Mouse (Mus musculus): ENCODE data around the gene Serpinc1. TPM values are rescaled to one million over a fixed set of nuclear protein-coding genes. Genes with fewer than 3 reads are reported as not detected.

The Serpinc1 gene
- polyA plus RNA-seq, 1 experiment = 0.21 TPM

- H3K79me3 ChIP-seq (ENCODE audit: low read depth) = no peaks in the 10 kb centered on the region
- no peak overlapping the region for H3K4me3 ChIP-seq (ENCODE audit: insufficient read depth, poor library complexity, severe bottlenecking)
- H3ac ChIP-seq (ENCODE audit: control insufficient read depth, insufficient read length, low read depth) = no peak overlapping the region
- TF ChIP-seq MYOG (IDR thresholded peaks at IDR 0.05; ENCODE audit: control insufficient read depth, extremely low read depth, insufficient read length) (no peak), FOSL1 (IDR thresholded peaks at IDR 0.05; ENCODE audit: insufficient read depth, low read length, poor library complexity, severe bottlenecking) (no peak), CEBPB (IDR thresholded peaks at IDR 0.05; ENCODE audit: low read depth) (no peak), MYOD1 (IDR thresholded peaks at IDR 0.05; ENCODE audit: control insufficient read depth, insufficient read length, low read depth) (no peak), CTCF (IDR thresholded peaks at IDR 0.05; ENCODE audit: control insufficient read depth, insufficient read depth, insufficient read length) (no peak), USF1 (IDR thresholded peaks at IDR 0.05; ENCODE audit: low read depth) (no peak), MAX (IDR thresholded peaks at IDR 0.05) (no peak)
- no peaks in the 10 kb centered on the region for H3K36me3 ChIP-seq (ENCODE audit: control insufficient read depth, insufficient read depth)
- no peaks in the 10 kb centered on the region for H3K27me3 ChIP-seq (ENCODE audit: control insufficient read depth, insufficient read depth, insufficient read length)
- H3K79me2 ChIP-seq (ENCODE audit: control insufficient read depth, insufficient read depth) = no peaks in the 10 kb centered on the region
Observed at GRCm38 (mm10) chr1:160985477-160985876, 7.1 kb downstream of the Serpinc1 start.

- Histone ChIP-seq H3K27me3 (ENCODE audit: control insufficient read depth, insufficient read depth, insufficient read length) (no peaks in the 10 kb centered on the region), H3ac (ENCODE audit: control insufficient read depth, insufficient read length, low read depth) (no peak overlapping the region), H3K79me2 (ENCODE audit: control insufficient read depth, insufficient read depth) (no peaks in the 10 kb centered on the region), H3K79me3 (ENCODE audit: low read depth) (no peaks in the 10 kb centered on the region), H3K36me3 (ENCODE audit: control insufficient read depth, insufficient read depth) (no peaks in the 10 kb centered on the region), H3K4me3 (ENCODE audit: insufficient read depth, poor library complexity, severe bottlenecking) (no peak overlapping the region)
- TF ChIP-seq CTCF (IDR thresholded peaks at IDR 0.05; ENCODE audit: control insufficient read depth, insufficient read depth, insufficient read length) (no peak), USF1 (IDR thresholded peaks at IDR 0.05; ENCODE audit: low read depth) (no peak), MYOD1 (IDR thresholded peaks at IDR 0.05; ENCODE audit: control insufficient read depth, insufficient read length, low read depth) (no peak), CEBPB (IDR thresholded peaks at IDR 0.05; ENCODE audit: low read depth) (no peak), MYOG (IDR thresholded peaks at IDR 0.05; ENCODE audit: control insufficient read depth, extremely low read depth, insufficient read length) (no peak), FOSL1 (IDR thresholded peaks at IDR 0.05; ENCODE audit: insufficient read depth, low read length, poor library complexity, severe bottlenecking) (no peak), MAX (IDR thresholded peaks at IDR 0.05) (no peak)
Observed at GRCm38 (mm10) chr1:160986881-160987635, 8.7 kb downstream of the Serpinc1 start.

DNA sequence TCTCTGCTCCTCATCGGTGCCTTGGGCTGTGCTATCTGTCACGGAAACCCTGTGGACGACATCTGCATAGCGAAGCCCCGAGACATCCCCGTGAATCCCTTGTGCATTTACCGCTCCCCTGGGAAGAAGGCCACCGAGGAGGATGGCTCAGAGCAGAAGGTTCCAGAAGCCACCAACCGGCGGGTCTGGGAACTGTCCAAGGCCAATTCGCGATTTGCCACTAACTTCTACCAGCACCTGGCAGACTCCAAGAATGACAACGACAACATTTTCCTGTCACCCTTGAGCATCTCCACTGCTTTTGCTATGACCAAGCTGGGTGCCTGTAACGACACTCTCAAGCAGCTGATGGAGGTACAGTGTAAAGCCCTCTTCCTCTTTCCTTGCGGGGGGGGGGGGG is 11.0 kb downstream of the Serpinc1 start:
- no peaks in the 10 kb centered on the region for H3K36me3 ChIP-seq (ENCODE audit: control insufficient read depth, insufficient read depth)
- no peaks in the 10 kb centered on the region for H3K79me3 ChIP-seq (ENCODE audit: low read depth)
- H3K27me3 ChIP-seq (ENCODE audit: control insufficient read depth, insufficient read depth, insufficient read length) = no peaks in the 10 kb centered on the region
- no peak overlapping the region for H3K4me3 ChIP-seq (ENCODE audit: insufficient read depth, poor library complexity, severe bottlenecking)
- TF ChIP-seq CTCF (IDR thresholded peaks at IDR 0.05; ENCODE audit: control insufficient read depth, insufficient read depth, insufficient read length) (no peak), MAX (IDR thresholded peaks at IDR 0.05) (no peak), CEBPB (IDR thresholded peaks at IDR 0.05; ENCODE audit: low read depth) (no peak), FOSL1 (IDR thresholded peaks at IDR 0.05; ENCODE audit: insufficient read depth, low read length, poor library complexity, severe bottlenecking) (no peak), MYOG (IDR thresholded peaks at IDR 0.05; ENCODE audit: control insufficient read depth, extremely low read depth, insufficient read length) (no peak), MYOD1 (IDR thresholded peaks at IDR 0.05; ENCODE audit: control insufficient read depth, insufficient read length, low read depth) (no peak), USF1 (IDR thresholded peaks at IDR 0.05; ENCODE audit: low read depth) (no peak)
- no peaks in the 10 kb centered on the region for H3K79me2 ChIP-seq (ENCODE audit: control insufficient read depth, insufficient read depth)
- no peak overlapping the region for H3ac ChIP-seq (ENCODE audit: control insufficient read depth, insufficient read length, low read depth)

DNA sequence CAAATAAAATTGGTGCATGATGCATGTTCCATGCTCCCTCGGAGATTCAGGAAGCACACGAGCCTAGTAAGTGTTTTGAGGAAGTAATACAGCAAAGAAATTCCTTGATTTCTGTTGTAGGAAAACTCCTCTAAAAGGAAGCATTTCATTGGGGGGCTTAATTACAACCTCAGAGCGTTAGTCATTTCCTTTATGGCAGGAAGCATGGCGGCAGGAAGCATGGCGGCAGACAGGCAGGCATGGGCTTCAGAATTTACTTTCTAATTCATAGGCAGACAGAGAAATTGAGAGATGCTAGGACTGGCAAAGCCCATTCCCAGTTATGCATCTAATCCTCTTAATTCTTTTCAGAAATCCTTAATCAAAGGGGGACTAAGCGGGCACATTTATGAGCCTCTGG is 15.5 kb downstream of the Serpinc1 start:
- Histone ChIP-seq H3K79me3 (ENCODE audit: low read depth) (no peaks in the 10 kb centered on the region), H3ac (ENCODE audit: control insufficient read depth, insufficient read length, low read depth) (no peak overlapping the region), H3K79me2 (ENCODE audit: control insufficient read depth, insufficient read depth) (no peaks in the 10 kb centered on the region), H3K27me3 (ENCODE audit: control insufficient read depth, insufficient read depth, insufficient read length) (no peaks in the 10 kb centered on the region), H3K4me3 (ENCODE audit: insufficient read depth, poor library complexity, severe bottlenecking) (no peak overlapping the region), H3K36me3 (ENCODE audit: control insufficient read depth, insufficient read depth) (no peaks in the 10 kb centered on the region)
- TF ChIP-seq MAX (IDR thresholded peaks at IDR 0.05) (no peak), CTCF (IDR thresholded peaks at IDR 0.05; ENCODE audit: control insufficient read depth, insufficient read depth, insufficient read length) (no peak), MYOG (IDR thresholded peaks at IDR 0.05; ENCODE audit: control insufficient read depth, extremely low read depth, insufficient read length) (no peak), MYOD1 (IDR thresholded peaks at IDR 0.05; ENCODE audit: control insufficient read depth, insufficient read length, low read depth) (no peak), FOSL1 (IDR thresholded peaks at IDR 0.05; ENCODE audit: insufficient read depth, low read length, poor library complexity, severe bottlenecking) (no peak), CEBPB (IDR thresholded peaks at IDR 0.05; ENCODE audit: low read depth) (no peak), USF1 (IDR thresholded peaks at IDR 0.05; ENCODE audit: low read depth) (no peak)

DNA sequence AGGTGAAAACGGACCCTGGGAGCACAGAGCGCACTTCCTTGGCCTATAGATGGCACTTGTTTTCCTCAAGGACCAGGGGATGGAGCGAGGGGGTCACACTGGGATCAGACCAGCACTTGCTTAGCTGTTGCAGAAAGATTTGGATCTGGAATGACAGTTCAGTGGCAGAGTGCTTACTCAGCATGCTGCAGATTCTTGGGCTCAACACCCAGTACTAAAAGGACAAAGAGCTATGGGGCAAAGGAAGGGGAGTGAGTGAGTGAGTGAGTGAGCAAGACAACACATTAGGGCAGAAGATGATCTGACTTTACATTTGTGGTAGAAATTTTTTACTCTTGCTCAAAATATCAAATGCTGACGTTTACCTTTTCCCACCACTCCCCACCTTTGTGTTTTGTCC is 26.6 kb downstream of the Serpinc1 start:
- Histone ChIP-seq H3K79me2 (ENCODE audit: control insufficient read depth, insufficient read depth) (no peaks in the 10 kb centered on the region), H3K36me3 (ENCODE audit: control insufficient read depth, insufficient read depth) (peaks cover 4% of the 10 kb centered on the region), H3K27me3 (ENCODE audit: control insufficient read depth, insufficient read depth, insufficient read length) (no peaks in the 10 kb centered on the region), H3ac (ENCODE audit: control insufficient read depth, insufficient read length, low read depth) (no peak overlapping the region), H3K4me3 (ENCODE audit: insufficient read depth, poor library complexity, severe bottlenecking) (no peak overlapping the region), H3K79me3 (ENCODE audit: low read depth) (no peaks in the 10 kb centered on the region)
- TF ChIP-seq MAX (IDR thresholded peaks at IDR 0.05) (no peak), CTCF (IDR thresholded peaks at IDR 0.05; ENCODE audit: control insufficient read depth, insufficient read depth, insufficient read length) (no peak), MYOD1 (IDR thresholded peaks at IDR 0.05; ENCODE audit: control insufficient read depth, insufficient read length, low read depth) (no peak), USF1 (IDR thresholded peaks at IDR 0.05; ENCODE audit: low read depth) (no peak), CEBPB (IDR thresholded peaks at IDR 0.05; ENCODE audit: low read depth) (no peak), FOSL1 (IDR thresholded peaks at IDR 0.05; ENCODE audit: insufficient read depth, low read length, poor library complexity, severe bottlenecking) (no peak), MYOG (IDR thresholded peaks at IDR 0.05; ENCODE audit: control insufficient read depth, extremely low read depth, insufficient read length) (no peak)

All from C2C12 (cell line).